Mouse (Mus musculus) stomach, postnatal 0 days (tissue): ENCODE results near the gene Msi2. TPM values are rescaled to one million over a fixed set of nuclear protein-coding genes. Genes with fewer than 3 reads are reported as not detected.
A peak's percentile ranks its signal among the peaks of the same experiment; 100 is the strongest.

Source experiments
- ATAC-seq: fragments of 200-750 bp; cut with Nextera tagmentation; 2 replicates; pipeline ENCODE4 v1.8.0; 2017; ENCODE audit not compliant: low FRiP score, low TSS enrichment
- DNase-seq: peaks from one replicate; pipeline ENCODE4 v3.0.0-alpha.2; 2016; ENCODE audit warnings: low spot score
- H3K27ac ChIP-seq: fragments of 300-500 bp; sonication (generic); replicated peaks from 2 replicates; pipeline ENCODE4 v1.5.1; 2014; ENCODE audit warnings: mild to moderate bottlenecking, control low read depth
- H3K27me3 ChIP-seq: fragments of 300-500 bp; sonication (generic); 2 replicates; pipeline ENCODE4 v1.6.1; 2014; ENCODE audit warnings: low read length; ENCODE audit not compliant: control insufficient read depth, insufficient read depth
- H3K36me3 ChIP-seq: fragments of 300-500 bp; sonication (generic); 2 replicates; pipeline ENCODE4 v1.6.1; 2014; ENCODE audit warnings: low read length, mixed read lengths; ENCODE audit not compliant: control insufficient read depth, insufficient read depth
- H3K4me1 ChIP-seq: fragments of 300-500 bp; sonication (generic); replicated peaks from 2 replicates; pipeline ENCODE4 v1.6.1; 2014; ENCODE audit warnings: antibody characterized with exemption; ENCODE audit not compliant: control insufficient read depth, insufficient read depth
- H3K4me2 ChIP-seq: fragments of 300-500 bp; sonication (generic); replicated peaks from 2 replicates; pipeline ENCODE4 v1.6.1; 2014; ENCODE audit warnings: low read depth, mild to moderate bottlenecking, control low read depth, moderate library complexity
- H3K4me3 ChIP-seq: fragments of 300-500 bp; sonication (generic); 2 replicates; pipeline ENCODE4 v1.5.1; 2014; ENCODE audit warnings: low read depth, low read length, control low read depth
- H3K9ac ChIP-seq: fragments of 300-500 bp; sonication (generic); 2 replicates; pipeline ENCODE4 v1.6.1; 2014; ENCODE audit warnings: mild to moderate bottlenecking, low read length, control low read depth, mixed read lengths
- H3K9me3 ChIP-seq: fragments of 300-500 bp; sonication (generic); 2 replicates; pipeline ENCODE4 v1.6.1; 2016; ENCODE audit warnings: low read length; ENCODE audit not compliant: control insufficient read depth
- CTCF ChIP-seq: IDR thresholded peaks from 2 replicates; pipeline ENCODE4 v1.5.1; 2016; ENCODE audit warnings: antibody characterized with exemption, low read depth, mild to moderate bottlenecking, moderate library complexity
- EP300 ChIP-seq: optimal IDR thresholded peaks from 2 replicates; pipeline ENCODE3; 2016; ENCODE audit warnings: antibody characterized with exemption
- WGBS: fragments of 180-500 bp; shearing (Covaris S2); extraction: QIAGEN DNeasy Blood & Tissue Kit; methylation state at CpG from one replicate; pipeline ENCODE4 v1.1.7; 2014; 5-methylcytosine and 5-hydroxymethylcytosine counted together
- polyA plus RNA-seq: library from polyadenylated mRNA; unstranded; fragments of >200 nt; fragmentation: Nextera tagmentation; extraction: Ambion mirVana; gene quantifications from 2 replicates; pipeline ENCODE4 v1.2.1, GENCODE M21; 2015

Gene Msi2
- polyA plus RNA-seq, 1 experiment from 2014 or later: 6.7 TPM

- Histone ChIP-seq H3K4me2 (no peak overlapping the region), H3K27me3 (no peaks in the 10 kb centered on the region), H3K36me3 (no peaks in the 10 kb centered on the region; the same call in 1 of the 2 replicates), H3K9ac (no peak overlapping the region), H3K4me1 (0 out of 2 replicates have a peak, but pooled peaks cover 9% of the 10 kb centered on the region), H3K4me3 (no peak overlapping the region), H3K9me3 (no peaks in the 10 kb centered on the region), H3K27ac (no peak overlapping the region)
- TF ChIP-seq EP300: no peak
- DNase-seq (no peak), ATAC-seq (no peak)
- 93% methylated on average over 8 of the region's 8 CpGs for WGBS
Observed at GRCm38 (mm10) chr11:88688644-88689043, 29.7 kb downstream of the Msi2 start.

GRCm38 (mm10) chr11:88687711-88688110 is 30.6 kb downstream of the Msi2 start:
- Histone ChIP-seq H3K27ac (no peak overlapping the region), H3K9ac (no peak overlapping the region), H3K4me2 (no peak overlapping the region), H3K27me3 (no peaks in the 10 kb centered on the region), H3K4me3 (no peak overlapping the region), H3K4me1 (0 out of 2 replicates have a peak, but pooled peaks cover 6% of the 10 kb centered on the region), H3K36me3 (no peaks in the 10 kb centered on the region; the same call in 1 of the 2 replicates), H3K9me3 (no peaks in the 10 kb centered on the region)
- no peak for TF ChIP-seq CTCF
- TF ChIP-seq EP300: no peak
- ATAC-seq: no peak
- 74% methylated on average over 12 of the region's 12 CpGs for WGBS
- DNase-seq: no peak

DNA sequence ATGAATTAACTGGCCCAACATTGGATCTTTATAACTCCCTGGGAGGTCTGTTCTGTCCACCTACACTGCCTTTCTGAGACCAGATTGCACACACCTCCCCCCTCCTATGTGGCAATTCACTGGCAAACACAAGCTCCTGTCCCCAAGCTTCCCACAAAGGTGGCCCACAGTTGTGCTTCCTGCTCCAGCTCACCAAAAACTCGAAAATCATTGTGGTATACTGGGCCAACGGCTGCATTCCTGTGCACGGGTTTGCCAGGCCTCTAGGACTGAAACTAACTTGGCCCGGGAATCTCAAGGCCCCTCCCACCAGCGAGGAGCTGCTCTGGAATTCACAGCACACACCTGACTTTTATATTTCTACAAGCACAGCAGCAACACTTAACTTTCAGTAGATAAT is 31.3 kb downstream of the Msi2 start:
- WGBS: 34% methylated on average over 5 of the region's 5 CpGs
- H3K4me2 ChIP-seq: no peak overlapping the region
- DNase-seq (peak; percentile 51), ATAC-seq (no peak)
- no peaks in the 10 kb centered on the region for H3K9me3 ChIP-seq
- H3K4me3 ChIP-seq: no peak overlapping the region
- no peaks in the 10 kb centered on the region for H3K27me3 ChIP-seq
- no peaks in the 10 kb centered on the region; the same call in 1 of the 2 replicates for H3K36me3 ChIP-seq
- TF ChIP-seq EP300: no peak
- no peak overlapping the region for H3K9ac ChIP-seq
- 0 out of 2 replicates have a peak, but pooled peaks cover 6% of the 10 kb centered on the region for H3K4me1 ChIP-seq
- no peak overlapping the region for H3K27ac ChIP-seq

GRCm38 (mm10) chr11:88686061-88686460 is 32.3 kb downstream of the Msi2 start:
- no peak for ATAC-seq
- WGBS: 47% methylated on average over 7 of the region's 7 CpGs
- H3K4me1 ChIP-seq: 0 out of 2 replicates have a peak, but pooled peaks cover 6% of the 10 kb centered on the region

DNA sequence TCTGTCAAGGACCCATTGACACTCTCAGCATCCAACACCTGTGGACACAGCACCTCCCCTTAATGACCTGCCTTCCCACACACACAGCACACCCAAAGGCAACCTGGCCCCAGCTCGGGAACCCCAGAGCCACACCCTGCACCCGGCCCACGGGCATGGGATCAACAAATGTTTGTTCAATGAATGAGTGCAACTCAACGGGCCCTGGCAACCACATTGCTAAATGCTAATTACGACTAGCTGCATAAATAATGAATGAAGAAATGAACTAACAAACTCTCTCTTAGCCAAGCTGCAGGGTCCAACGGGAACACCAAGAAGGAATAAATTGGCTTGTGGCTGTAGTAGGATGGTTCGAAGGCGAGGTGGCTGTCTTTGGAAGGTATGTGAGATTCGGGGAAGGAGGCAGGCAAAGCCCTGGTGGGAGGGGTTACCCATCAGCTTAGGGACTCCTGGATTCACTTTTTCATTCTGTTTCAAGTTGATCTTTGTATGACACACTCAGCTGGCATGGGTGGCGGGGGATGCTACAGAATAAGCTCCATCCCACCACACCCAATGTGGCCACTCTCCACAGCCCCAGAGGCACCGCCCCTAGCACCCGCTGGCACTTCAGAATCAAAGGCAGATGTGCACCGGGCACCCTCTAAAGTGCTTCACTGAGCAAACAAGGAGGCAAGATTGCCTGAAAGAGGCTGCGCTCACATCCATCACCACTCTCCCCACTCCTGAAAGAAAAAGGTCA is 35.1 kb downstream of the Msi2 start:
- no peak overlapping the region for H3K4me2 ChIP-seq
- 59% methylated on average over 14 of the region's 14 CpGs for WGBS
- H3K4me1 ChIP-seq: no peaks in the 10 kb centered on the region
- no peaks in the 10 kb centered on the region for H3K27me3 ChIP-seq
- DNase-seq (peak; percentile 74), ATAC-seq (peak; percentile 62; the same call in 1 of the 2 replicates)
- no peaks in the 10 kb centered on the region; the same call in 1 of the 2 replicates for H3K36me3 ChIP-seq
- H3K27ac ChIP-seq: no peak overlapping the region
- no peak overlapping the region for H3K9ac ChIP-seq
- H3K4me3 ChIP-seq: no peak overlapping the region
- H3K9me3 ChIP-seq: no peaks in the 10 kb centered on the region
- no peak for TF ChIP-seq EP300
- no peak for TF ChIP-seq CTCF

More at GRCm38 (mm10) chr11:88686061-88686460, 32.3 kb downstream of the Msi2 start:
- Histone ChIP-seq H3K27me3 (no peaks in the 10 kb centered on the region), H3K9ac (no peak overlapping the region), H3K9me3 (no peaks in the 10 kb centered on the region), H3K4me2 (no peak overlapping the region), H3K4me3 (no peak overlapping the region), H3K36me3 (no peaks in the 10 kb centered on the region; the same call in 1 of the 2 replicates), H3K27ac (peak overlapping the region; percentile 66; the same call in 1 of the 2 replicates)
- TF ChIP-seq CTCF (no peak), EP300 (no peak)
- DNase-seq: peak; percentile 53

GRCm38 (mm10) chr11:88677350-88677749 is 41.0 kb downstream of the Msi2 start:
- no peak overlapping the region for H3K4me2 ChIP-seq
- DNase-seq: no peak
- no peak overlapping the region for H3K4me3 ChIP-seq
- no peaks in the 10 kb centered on the region; the same call in 1 of the 2 replicates for H3K36me3 ChIP-seq
- TF ChIP-seq CTCF (no peak), EP300 (no peak)
- ATAC-seq: no peak; the same call in 1 of the 2 replicates
- WGBS: 65% methylated on average over 7 of the region's 7 CpGs
- H3K4me1 ChIP-seq: peaks cover 5% of the 10 kb centered on the region
- no peaks in the 10 kb centered on the region for H3K9me3 ChIP-seq
- 0 out of 2 replicates have a peak overlapping the region, but pooled peaks have one; percentile 5 for H3K27ac ChIP-seq
- H3K27me3 ChIP-seq: no peaks in the 10 kb centered on the region
- no peak overlapping the region for H3K9ac ChIP-seq
